Mouse (Mus musculus): ENCODE results near the gene Gja4. TPM values are rescaled to one million over a fixed set of nuclear protein-coding genes. Genes with fewer than 3 reads are reported as not detected.
A peak's percentile ranks its signal among the peaks of the same experiment; 100 is the strongest.

Gene Gja4
- polyA plus RNA-seq, 1 experiment from 2014 or later, result 20.8 TPM

GRCm38 (mm10) chr4:127345000-127345399 is 31.2 kb upstream of the Gja4 start:
- Histone ChIP-seq H3K9ac (ENCODE audit: low read depth, low read length) (no peak overlapping the region), H3K27ac (ENCODE audit: low read length) (no peak overlapping the region), H3K9me3 (replicated peaks; ENCODE audit: control insufficient read depth, low read length, poor library complexity, severe bottlenecking) (no peaks in the 10 kb centered on the region), H3K36me3 (ENCODE audit: control insufficient read depth, insufficient read depth, low read length) (no peaks in the 10 kb centered on the region), H3K4me2 (ENCODE audit: low read length) (no peak overlapping the region), H3K4me3 (ENCODE audit: low read depth, low read length) (no peak overlapping the region), H3K27me3 (ENCODE audit: control insufficient read depth, insufficient read depth, low read depth, low read length) (no peaks in the 10 kb centered on the region), H3K4me1 (ENCODE audit: control insufficient read depth, insufficient read depth, low read length) (no peaks in the 10 kb centered on the region)
- WGBS, result 77% methylated on average over 5 of the region's 5 CpGs
- ATAC-seq, result no peak

- H3K4me3 ChIP-seq (ENCODE audit: low read depth, low read length), result no peak overlapping the region
- no peaks in the 10 kb centered on the region for H3K36me3 ChIP-seq (ENCODE audit: control insufficient read depth, insufficient read depth, low read length)
- H3K27ac ChIP-seq (ENCODE audit: low read length), result no peak overlapping the region
- H3K4me1 ChIP-seq (ENCODE audit: control insufficient read depth, insufficient read depth, low read length), result no peaks in the 10 kb centered on the region
- no peak overlapping the region for H3K4me2 ChIP-seq (ENCODE audit: low read length)
- no peaks in the 10 kb centered on the region for H3K9me3 ChIP-seq (replicated peaks; ENCODE audit: control insufficient read depth, low read length, poor library complexity, severe bottlenecking)
- no peak overlapping the region for H3K9ac ChIP-seq (ENCODE audit: low read depth, low read length)
- no peak for ATAC-seq
- WGBS, result 63% methylated on average over 6 of the region's 6 CpGs
- H3K27me3 ChIP-seq (ENCODE audit: control insufficient read depth, insufficient read depth, low read depth, low read length), result no peaks in the 10 kb centered on the region
Measured at GRCm38 (mm10) chr4:127341372-127341771, 27.5 kb upstream of the Gja4 start.

DNA sequence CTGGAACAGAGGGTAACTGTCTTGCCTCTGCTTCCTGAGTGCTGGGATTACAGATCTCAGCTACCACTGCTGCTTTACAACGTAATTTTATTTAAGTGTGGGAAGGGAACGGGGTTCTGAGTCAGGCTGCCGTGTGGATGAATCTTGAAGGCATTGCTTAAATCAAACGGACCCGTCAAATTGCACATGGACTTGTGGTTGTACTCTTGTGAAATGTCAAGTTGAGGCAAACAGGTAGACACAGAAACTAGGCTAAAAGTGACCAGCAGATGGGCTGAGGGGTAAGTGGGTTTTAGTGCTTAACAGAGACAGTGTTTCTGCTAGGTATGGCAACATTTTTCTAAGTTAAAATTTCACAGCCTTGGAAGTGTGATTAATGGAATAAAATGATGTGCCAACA is 23.8 kb upstream of the Gja4 start:
- H3K4me1 ChIP-seq (ENCODE audit: control insufficient read depth, insufficient read depth, low read length), result no peaks in the 10 kb centered on the region
- H3K4me3 ChIP-seq (ENCODE audit: low read depth, low read length), result no peak overlapping the region
- H3K9ac ChIP-seq (ENCODE audit: low read depth, low read length), result no peak overlapping the region
- ATAC-seq, result no peak
- no peaks in the 10 kb centered on the region for H3K36me3 ChIP-seq (ENCODE audit: control insufficient read depth, insufficient read depth, low read length)
- 92% methylated on average over 5 of the region's 5 CpGs for WGBS
- H3K9me3 ChIP-seq (replicated peaks; ENCODE audit: control insufficient read depth, low read length, poor library complexity, severe bottlenecking), result no peaks in the 10 kb centered on the region
- H3K27me3 ChIP-seq (ENCODE audit: control insufficient read depth, insufficient read depth, low read depth, low read length), result no peaks in the 10 kb centered on the region
- no peak overlapping the region for H3K27ac ChIP-seq (ENCODE audit: low read length)
- no peak overlapping the region for H3K4me2 ChIP-seq (ENCODE audit: low read length)

- Histone ChIP-seq H3K27ac (ENCODE audit: low read length) (no peak overlapping the region), H3K4me3 (ENCODE audit: low read depth, low read length) (no peak overlapping the region), H3K9ac (ENCODE audit: low read depth, low read length) (no peak overlapping the region), H3K27me3 (ENCODE audit: control insufficient read depth, insufficient read depth, low read depth, low read length) (peaks cover 17% of the 10 kb centered on the region), H3K9me3 (replicated peaks; ENCODE audit: control insufficient read depth, low read length, poor library complexity, severe bottlenecking) (no peaks in the 10 kb centered on the region), H3K4me2 (ENCODE audit: low read length) (no peak overlapping the region), H3K4me1 (ENCODE audit: control insufficient read depth, insufficient read depth, low read length) (peaks cover 13% of the 10 kb centered on the region), H3K36me3 (ENCODE audit: control insufficient read depth, insufficient read depth, low read length) (no peaks in the 10 kb centered on the region)
- WGBS, result 47% methylated on average over 5 of the region's 5 CpGs
- ATAC-seq, result no peak
Measured at GRCm38 (mm10) chr4:127334870-127335504, 21.1 kb upstream of the Gja4 start.

- no peak for ATAC-seq
- 18% methylated on average over 13 of the region's 13 CpGs for WGBS
Measured at GRCm38 (mm10) chr4:127331171-127331570, 17.3 kb upstream of the Gja4 start.

GRCm38 (mm10) chr4:127330181-127331100 is 16.6 kb upstream of the Gja4 start, which contains the start of gene Gjb3:
TSS of gene Gjb3 (minus strand) at chr4:127330844.
- peaks cover 17% of the 10 kb centered on the region for H3K4me1 ChIP-seq (ENCODE audit: control insufficient read depth, insufficient read depth, low read length)
- peaks cover 26% of the 10 kb centered on the region for H3K27me3 ChIP-seq (ENCODE audit: control insufficient read depth, insufficient read depth, low read depth, low read length)
- H3K36me3 ChIP-seq (ENCODE audit: control insufficient read depth, insufficient read depth, low read length), result no peaks in the 10 kb centered on the region
- H3K27ac ChIP-seq (ENCODE audit: low read length), result no peak within 1 kb of the TSS
- H3K9me3 ChIP-seq (replicated peaks; ENCODE audit: control insufficient read depth, low read length, poor library complexity, severe bottlenecking), result no peaks in the 10 kb centered on the region
- WGBS, result 2% methylated on average over 49 of the region's 49 CpGs
- peak within 1 kb of the TSS; percentile 3; the same call in 1 of the 2 replicates for H3K9ac ChIP-seq (ENCODE audit: low read depth, low read length)
- H3K4me2 ChIP-seq (ENCODE audit: low read length), result peak within 1 kb of the TSS; percentile 46
- peak within 1 kb of the TSS; percentile 26 for H3K4me3 ChIP-seq (ENCODE audit: low read depth, low read length)
- ATAC-seq, result peak; percentile 29; the same call in 1 of the 2 replicates

More at GRCm38 (mm10) chr4:127331171-127331570, 17.3 kb upstream of the Gja4 start:
- H3K4me3 ChIP-seq (ENCODE audit: low read depth, low read length), result no peak overlapping the region
- H3K4me1 ChIP-seq (ENCODE audit: control insufficient read depth, insufficient read depth, low read length), result peaks cover 17% of the 10 kb centered on the region
- peaks cover 26% of the 10 kb centered on the region for H3K27me3 ChIP-seq (ENCODE audit: control insufficient read depth, insufficient read depth, low read depth, low read length)
- no peaks in the 10 kb centered on the region for H3K9me3 ChIP-seq (replicated peaks; ENCODE audit: control insufficient read depth, low read length, poor library complexity, severe bottlenecking)
- H3K4me2 ChIP-seq (ENCODE audit: low read length), result no peak overlapping the region; the same call in 1 of the 2 replicates
- no peaks in the 10 kb centered on the region for H3K36me3 ChIP-seq (ENCODE audit: control insufficient read depth, insufficient read depth, low read length)
- H3K27ac ChIP-seq (ENCODE audit: low read length), result no peak overlapping the region
- no peak overlapping the region for H3K9ac ChIP-seq (ENCODE audit: low read depth, low read length)

- WGBS, result 3% methylated on average over 13 of the region's 13 CpGs
- Histone ChIP-seq H3K27me3 (ENCODE audit: control insufficient read depth, insufficient read depth, low read depth, low read length) (peaks cover 26% of the 10 kb centered on the region), H3K4me3 (ENCODE audit: low read depth, low read length) (peak overlapping the region; percentile 26; the same call in 1 of the 2 replicates), H3K4me1 (ENCODE audit: control insufficient read depth, insufficient read depth, low read length) (peaks cover 17% of the 10 kb centered on the region), H3K27ac (ENCODE audit: low read length) (no peak overlapping the region), H3K9me3 (replicated peaks; ENCODE audit: control insufficient read depth, low read length, poor library complexity, severe bottlenecking) (no peaks in the 10 kb centered on the region), H3K4me2 (ENCODE audit: low read length) (peak overlapping the region; percentile 46), H3K9ac (ENCODE audit: low read depth, low read length) (no peak overlapping the region), H3K36me3 (ENCODE audit: control insufficient read depth, insufficient read depth, low read length) (no peaks in the 10 kb centered on the region)
- no peak for ATAC-seq
Measured at GRCm38 (mm10) chr4:127329751-127330150, 15.9 kb upstream of the Gja4 start.

DNA sequence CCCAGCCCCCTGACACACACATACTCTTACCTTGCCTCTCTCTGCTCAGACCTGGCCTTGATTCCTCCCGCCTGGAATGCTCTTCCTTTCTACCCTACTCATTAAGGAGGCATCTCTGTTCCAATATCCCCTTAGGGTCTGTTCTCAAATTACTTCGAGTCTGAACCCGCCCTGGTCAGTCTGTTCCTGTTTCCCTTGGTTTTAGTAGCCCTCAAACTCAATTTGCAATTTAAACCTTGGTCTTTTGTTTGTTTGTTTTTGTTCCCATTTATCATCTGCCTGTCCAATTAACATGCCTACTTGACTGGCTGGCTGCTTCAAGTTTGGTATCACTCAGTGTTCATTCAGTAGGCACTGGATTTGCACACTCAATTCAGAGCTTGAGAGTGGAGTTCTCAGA is 15.2 kb upstream of the Gja4 start:
- ATAC-seq, result no peak
- H3K9me3 ChIP-seq (replicated peaks; ENCODE audit: control insufficient read depth, low read length, poor library complexity, severe bottlenecking), result no peaks in the 10 kb centered on the region
- H3K4me3 ChIP-seq (ENCODE audit: low read depth, low read length), result no peak overlapping the region
- H3K4me2 ChIP-seq (ENCODE audit: low read length), result no peak overlapping the region
- H3K27me3 ChIP-seq (ENCODE audit: control insufficient read depth, insufficient read depth, low read depth, low read length), result peaks cover 26% of the 10 kb centered on the region
- H3K9ac ChIP-seq (ENCODE audit: low read depth, low read length), result no peak overlapping the region
- no peaks in the 10 kb centered on the region for H3K36me3 ChIP-seq (ENCODE audit: control insufficient read depth, insufficient read depth, low read length)
- 17% methylated on average over 3 of the region's 3 CpGs for WGBS
- peaks cover 17% of the 10 kb centered on the region for H3K4me1 ChIP-seq (ENCODE audit: control insufficient read depth, insufficient read depth, low read length)
- no peak overlapping the region for H3K27ac ChIP-seq (ENCODE audit: low read length)

DNA sequence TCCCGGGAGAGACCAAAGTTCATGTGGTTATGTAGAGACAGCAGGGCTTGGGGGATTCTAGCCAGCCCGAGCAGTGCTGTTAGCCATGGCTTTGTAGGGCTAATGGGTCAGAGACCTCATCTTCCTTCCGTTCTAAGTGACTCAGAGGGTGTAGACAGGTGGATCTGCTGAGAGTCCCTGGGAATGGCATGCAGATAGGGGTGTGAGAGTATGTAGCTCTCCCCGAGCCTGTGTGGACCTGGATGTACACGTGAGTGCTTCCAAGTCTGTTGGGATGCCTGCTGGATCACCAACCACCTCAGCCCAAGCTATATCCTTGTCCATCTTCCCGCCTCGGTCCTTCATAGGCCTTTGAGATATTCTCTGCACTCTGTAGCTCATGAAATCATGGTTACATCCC is 14.5 kb upstream of the Gja4 start:
- H3K4me2 ChIP-seq (ENCODE audit: low read length), result no peak overlapping the region
- H3K27ac ChIP-seq (ENCODE audit: low read length), result no peak overlapping the region
- H3K9ac ChIP-seq (ENCODE audit: low read depth, low read length), result no peak overlapping the region
- H3K36me3 ChIP-seq (ENCODE audit: control insufficient read depth, insufficient read depth, low read length), result no peaks in the 10 kb centered on the region
- H3K4me3 ChIP-seq (ENCODE audit: low read depth, low read length), result no peak overlapping the region
- no peaks in the 10 kb centered on the region for H3K9me3 ChIP-seq (replicated peaks; ENCODE audit: control insufficient read depth, low read length, poor library complexity, severe bottlenecking)
- H3K4me1 ChIP-seq (ENCODE audit: control insufficient read depth, insufficient read depth, low read length), result peaks cover 17% of the 10 kb centered on the region
- H3K27me3 ChIP-seq (ENCODE audit: control insufficient read depth, insufficient read depth, low read depth, low read length), result peaks cover 26% of the 10 kb centered on the region
- ATAC-seq, result no peak
- 70% methylated on average over 7 of the region's 7 CpGs for WGBS
